In genomic region chr11:58017422-58017821, GRCm38 (mm10) we compare ENCODE assay signal across 12 mouse cellular contexts. TPM values are rescaled to one million over a fixed set of nuclear protein-coding genes. Genes with fewer than 3 reads are reported as not detected.
A peak's percentile ranks its signal among the peaks of the same experiment; 100 is the strongest.
DNase-seq lines count a peak whose midpoint lies in the region; ATAC-seq and TF ChIP-seq lines count a peak whose summit lies in the region.
"Had no signal": no experiment of that assay in that cellular context is flagged by ENCODE, and none has a peak within 500 bp of the region (broad histone marks: within the 10 kb centered on the region; RNA-seq: fewer than 3 reads in every experiment).

No protein-coding gene starts in this region.

- ATAC-seq in heart, postnatal 0 days (ENCODE audit: insufficient read depth, low read depth): no peak
- ATAC-seq in midbrain, embryonic 16.5 days: peak; percentile 5; the same call in 1 of the 2 replicates
- no peak for ATAC-seq in midbrain, embryonic 15.5 days (replicated peaks)
- ATAC-seq in intestine, embryonic 16.5 days: no peak
- peak; percentile 18; the same call in 1 of the 2 replicates for ATAC-seq in stomach, embryonic 16.5 days (ENCODE audit: insufficient read depth, low FRiP score)
- ATAC-seq: hindbrain, embryonic 16.5 days had no signal

- TF ChIP-seq EP300 in heart, postnatal 0 days (IDR thresholded peaks at IDR 0.05; ENCODE audit: low read depth): no peak

- H3K4me1 ChIP-seq in heart, postnatal 0 days (ENCODE audit: control insufficient read depth, insufficient read depth): peaks cover 58% of the 10 kb centered on the region
- H3K4me1 ChIP-seq in midbrain, embryonic 16.5 days (ENCODE audit: control insufficient read depth, insufficient read depth, low read length): peaks cover 20% of the 10 kb centered on the region
- peaks cover 33% of the 10 kb centered on the region for H3K4me1 ChIP-seq in midbrain, embryonic 15.5 days
- H3K4me1 ChIP-seq in intestine, embryonic 16.5 days (ENCODE audit: control insufficient read depth, insufficient read depth, low read length): peaks cover 72% of the 10 kb centered on the region
- H3K4me1 ChIP-seq in stomach, embryonic 16.5 days (ENCODE audit: control insufficient read depth, insufficient read depth, low read length): peaks cover 55% of the 10 kb centered on the region

- no peak overlapping the region for H3K9ac ChIP-seq in heart, postnatal 0 days (replicated peaks; ENCODE audit: low read depth, low read length)
- H3K9ac ChIP-seq in midbrain, embryonic 16.5 days (ENCODE audit: low read depth, low read length): no peak overlapping the region
- no peak overlapping the region for H3K9ac ChIP-seq in midbrain, embryonic 15.5 days
- H3K9ac ChIP-seq in intestine, embryonic 16.5 days (ENCODE audit: low read depth, low read length): no peak overlapping the region; the same call in 1 of the 2 replicates
- peak overlapping the region; percentile 6; the same call in 1 of the 2 replicates for H3K9ac ChIP-seq in stomach, embryonic 16.5 days (ENCODE audit: low read length)
- H3K9ac ChIP-seq: neural tube, embryonic 13.5 days had no signal

- H3K27ac ChIP-seq in heart, postnatal 0 days (ENCODE audit: low read depth): peak overlapping the region; percentile 14; the same call in 1 of the 2 replicates
- H3K27ac ChIP-seq in midbrain, embryonic 16.5 days (ENCODE audit: low read length): no peak overlapping the region
- H3K27ac ChIP-seq in midbrain, embryonic 15.5 days: no peak overlapping the region
- 0 out of 2 replicates have a peak overlapping the region, but pooled peaks have one; percentile 19 for H3K27ac ChIP-seq in intestine, embryonic 16.5 days (ENCODE audit: low read length)
- peak overlapping the region; percentile 17; the same call in 1 of the 2 replicates for H3K27ac ChIP-seq in stomach, embryonic 16.5 days (ENCODE audit: low read length)
- H3K27ac ChIP-seq: neural tube, embryonic 13.5 days had no signal

- no peaks in the 10 kb centered on the region for H3K27me3 ChIP-seq in heart, postnatal 0 days (ENCODE audit: control insufficient read depth, insufficient read depth, low read length)
- H3K27me3 ChIP-seq in midbrain, embryonic 16.5 days (ENCODE audit: control insufficient read depth, insufficient read depth, low read depth, low read length): no peaks in the 10 kb centered on the region
- no peaks in the 10 kb centered on the region for H3K27me3 ChIP-seq in midbrain, embryonic 15.5 days (replicated peaks)
- no peaks in the 10 kb centered on the region for H3K27me3 ChIP-seq in intestine, embryonic 16.5 days (replicated peaks; ENCODE audit: control insufficient read depth, insufficient read depth, low read length)
- H3K27me3 ChIP-seq in stomach, embryonic 16.5 days (ENCODE audit: control insufficient read depth, insufficient read depth, low read length): no peaks in the 10 kb centered on the region
- H3K27me3 ChIP-seq: neural tube, embryonic 13.5 days had no signal

- no peak for DNase-seq in heart, postnatal 0 days (ENCODE audit: low spot score)
- DNase-seq in heart, adult 11 months: no peak
- no peak for DNase-seq in spleen, postnatal 36 days (ENCODE audit: low spot score in 2 of 2)
- DNase-seq: cerebellum, adult 8-10 months; left cerebral cortex, postnatal 4 days had no signal

- TF ChIP-seq CTCF in heart, postnatal 0 days (IDR thresholded peaks at IDR 0.05; ENCODE audit: low read depth): no peak

- no peaks in the 10 kb centered on the region for H3K9me3 ChIP-seq in heart, postnatal 0 days (replicated peaks; ENCODE audit: control insufficient read depth, low read length)
- no peaks in the 10 kb centered on the region for H3K9me3 ChIP-seq in midbrain, embryonic 16.5 days (replicated peaks; ENCODE audit: control insufficient read depth, low read length, poor library complexity, severe bottlenecking)
- no peaks in the 10 kb centered on the region for H3K9me3 ChIP-seq in midbrain, embryonic 15.5 days
- no peaks in the 10 kb centered on the region for H3K9me3 ChIP-seq in intestine, embryonic 16.5 days (ENCODE audit: control insufficient read depth, low read length)
- no peaks in the 10 kb centered on the region for H3K9me3 ChIP-seq in stomach, embryonic 16.5 days (replicated peaks; ENCODE audit: control insufficient read depth, low read length)
- H3K9me3 ChIP-seq: G1E; neural tube, embryonic 13.5 days had no signal

- H3K4me2 ChIP-seq in heart, postnatal 0 days (ENCODE audit: low read depth, low read length): no peak overlapping the region
- H3K4me2 ChIP-seq in midbrain, embryonic 16.5 days (ENCODE audit: low read length): no peak overlapping the region
- no peak overlapping the region for H3K4me2 ChIP-seq in midbrain, embryonic 15.5 days
- no peak overlapping the region for H3K4me2 ChIP-seq in intestine, embryonic 16.5 days (ENCODE audit: low read depth, low read length)
- no peak overlapping the region for H3K4me2 ChIP-seq in stomach, embryonic 16.5 days (ENCODE audit: low read depth, low read length)
- H3K4me2 ChIP-seq: neural tube, embryonic 13.5 days had no signal

- WGBS in heart, postnatal 0 days: 18% methylated on average over 1 of the region's 1 CpGs
- 87% methylated on average over 1 of the region's 1 CpGs for WGBS in midbrain, embryonic 16.5 days
- 78% methylated on average over 1 of the region's 1 CpGs for WGBS in midbrain, embryonic 15.5 days
- 49% methylated on average over 1 of the region's 1 CpGs for WGBS in intestine, embryonic 16.5 days
- 55% methylated on average over 1 of the region's 1 CpGs for WGBS in stomach, embryonic 16.5 days

- H3K4me3 ChIP-seq in heart, postnatal 0 days (ENCODE audit: low read depth, low read length): no peak overlapping the region
- H3K4me3 ChIP-seq in midbrain, embryonic 16.5 days (ENCODE audit: low read depth, low read length): no peak overlapping the region
- no peak overlapping the region for H3K4me3 ChIP-seq in midbrain, embryonic 15.5 days
- no peak overlapping the region for H3K4me3 ChIP-seq in intestine, embryonic 16.5 days (ENCODE audit: low read length)
- H3K4me3 ChIP-seq in stomach, embryonic 16.5 days (replicated peaks; ENCODE audit: low read length): no peak overlapping the region
- H3K4me3 ChIP-seq: neural tube, embryonic 13.5 days had no signal

- H3K36me3 ChIP-seq in heart, postnatal 0 days (replicated peaks; ENCODE audit: control insufficient read depth, insufficient read depth, low read length): no peaks in the 10 kb centered on the region
- H3K36me3 ChIP-seq in midbrain, embryonic 16.5 days (ENCODE audit: control insufficient read depth, insufficient read depth, low read length): no peaks in the 10 kb centered on the region
- H3K36me3 ChIP-seq in midbrain, embryonic 15.5 days (replicated peaks): no peaks in the 10 kb centered on the region
- H3K36me3 ChIP-seq in intestine, embryonic 16.5 days (ENCODE audit: control insufficient read depth, insufficient read depth, low read length): no peaks in the 10 kb centered on the region
- no peaks in the 10 kb centered on the region for H3K36me3 ChIP-seq in stomach, embryonic 16.5 days (ENCODE audit: control insufficient read depth, insufficient read depth, low read length)
- H3K36me3 ChIP-seq: neural tube, embryonic 13.5 days had no signal

RNA-seq across cellular contexts. Expression of gene Larp1, which starts 8.6 kb away (rescaled TPM):
- total RNA-seq in heart, postnatal 0 days (2014; rRNA removed; ENCODE audit: low replicate concordance): 18.2 and 21.8 TPM in 2 replicates
- 6.7 and 8.3 TPM in 2 replicates for polyA plus RNA-seq in heart, postnatal 0 days (2015; fragmentation: Nextera tagmentation; extraction: Ambion mirVana)
- polyA plus RNA-seq in midbrain, embryonic 16.5 days (2015; fragmentation: Nextera tagmentation; extraction: Ambion mirVana): 17.7 and 18.4 TPM in 2 replicates
- 22.1 and 22.8 TPM in 2 replicates for polyA plus RNA-seq in midbrain, embryonic 15.5 days (2015; fragmentation: Nextera tagmentation; extraction: Ambion mirVana)
- 16.5 and 16.7 TPM in 2 replicates for polyA plus RNA-seq in intestine, embryonic 16.5 days (2015; fragmentation: Nextera tagmentation; extraction: Ambion mirVana)
- 21.8 and 22.9 TPM in 2 replicates for polyA plus RNA-seq in stomach, embryonic 16.5 days (2015; fragmentation: Nextera tagmentation; extraction: Ambion mirVana)

Comparison
In these comparisons a context has a peak if more than half of its experiments do, and no peak if none do; other contexts are left out.
1. ATAC-seq: peak in midbrain, embryonic 16.5 days (single experiment) and stomach, embryonic 16.5 days (single experiment); none in heart, postnatal 0 days (single experiment), midbrain, embryonic 15.5 days (single experiment) and intestine, embryonic 16.5 days (single experiment).
2. H3K27ac ChIP-seq: peak in heart, postnatal 0 days (single experiment), intestine, embryonic 16.5 days (single experiment) and stomach, embryonic 16.5 days (single experiment); none in midbrain, embryonic 16.5 days (single experiment) and midbrain, embryonic 15.5 days (single experiment).